ENCODE assay signal across 16 mouse cellular contexts in the genomic region with DNA sequence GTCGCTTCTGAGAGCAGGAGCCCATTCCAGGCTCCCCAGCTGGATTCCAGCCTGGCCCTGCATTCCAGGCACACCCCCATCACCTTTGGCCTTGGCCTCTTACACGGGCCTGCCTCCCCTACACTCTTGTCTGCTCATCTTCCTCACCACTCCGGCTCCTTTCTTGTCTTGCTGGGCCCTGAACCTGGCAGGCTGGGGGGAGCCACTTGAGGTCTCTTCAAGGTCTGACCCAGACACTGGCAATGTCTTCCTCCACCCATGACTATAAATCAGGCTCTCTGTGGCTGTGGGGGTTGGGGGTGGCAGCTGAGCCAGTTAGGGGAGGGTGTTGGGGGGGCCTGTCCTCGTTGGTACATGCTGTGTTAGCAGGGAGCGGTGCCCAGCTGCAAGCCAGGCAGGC. TPM values are rescaled to one million over a fixed set of nuclear protein-coding genes. Genes with fewer than 3 reads are reported as not detected.
DNase-seq lines count a peak whose midpoint lies in the region; ATAC-seq lines count a peak whose summit lies in the region.
"Had no signal": no experiment of that assay in that cellular context is flagged by ENCODE, and none has a peak within 500 bp of the region (broad histone marks: within the 10 kb centered on the region; RNA-seq: fewer than 3 reads in every experiment).

No protein-coding gene starts in this region.

- no peak for ATAC-seq in midbrain, embryonic 12.5 days (ENCODE audit: low FRiP score, low read depth)
- ATAC-seq in midbrain, embryonic 16.5 days: no peak
- ATAC-seq in embryonic facial prominence, embryonic 13.5 days (ENCODE audit: insufficient number of reproducible peaks, insufficient read depth, low FRiP score, low TSS enrichment, low read depth): no peak
- ATAC-seq in stomach, embryonic 14.5 days (ENCODE audit: insufficient number of reproducible peaks, insufficient read depth, low FRiP score, low read depth): no peak

- no peaks in the 10 kb centered on the region for H3K9me3 ChIP-seq in midbrain, embryonic 12.5 days
- no peaks in the 10 kb centered on the region for H3K9me3 ChIP-seq in midbrain, embryonic 16.5 days (replicated peaks; ENCODE audit: control insufficient read depth, low read length, poor library complexity, severe bottlenecking)
- H3K9me3 ChIP-seq in embryonic facial prominence, embryonic 13.5 days: no peaks in the 10 kb centered on the region
- no peaks in the 10 kb centered on the region for H3K9me3 ChIP-seq in stomach, embryonic 14.5 days (ENCODE audit: control insufficient read depth, low read depth, low read length)
- H3K9me3 ChIP-seq: hindbrain, embryonic 15.5 days had no signal

- H3K4me1 ChIP-seq in midbrain, embryonic 12.5 days: peaks cover 9% of the 10 kb centered on the region
- H3K4me1 ChIP-seq in midbrain, embryonic 16.5 days (ENCODE audit: control insufficient read depth, insufficient read depth, low read length): no peaks in the 10 kb centered on the region
- H3K4me1 ChIP-seq in embryonic facial prominence, embryonic 13.5 days: peaks cover 17% of the 10 kb centered on the region
- H3K4me1 ChIP-seq in stomach, embryonic 14.5 days (ENCODE audit: control insufficient read depth, insufficient read depth, low read length): peaks cover 24% of the 10 kb centered on the region

- H3K9ac ChIP-seq in midbrain, embryonic 12.5 days (replicated peaks): no peak overlapping the region
- no peak overlapping the region for H3K9ac ChIP-seq in midbrain, embryonic 16.5 days (ENCODE audit: low read depth, low read length)
- peak overlapping the region; percentile 40 for H3K9ac ChIP-seq in embryonic facial prominence, embryonic 13.5 days
- no peak overlapping the region for H3K9ac ChIP-seq in stomach, embryonic 14.5 days (replicated peaks; ENCODE audit: low read depth, low read length)
- H3K9ac ChIP-seq: hindbrain, embryonic 15.5 days had no signal

- peak overlapping the region; percentile 25; the same call in 1 of the 2 replicates for H3K27ac ChIP-seq in midbrain, embryonic 12.5 days (replicated peaks)
- no peak overlapping the region for H3K27ac ChIP-seq in midbrain, embryonic 16.5 days (ENCODE audit: low read length)
- peak overlapping the region; percentile 44; the same call in 1 of the 2 replicates for H3K27ac ChIP-seq in embryonic facial prominence, embryonic 13.5 days
- H3K27ac ChIP-seq in stomach, embryonic 14.5 days (ENCODE audit: low read length): peak overlapping the region; percentile 15; the same call in 1 of the 2 replicates

- no peak overlapping the region for H3K4me2 ChIP-seq in midbrain, embryonic 12.5 days (replicated peaks)
- no peak overlapping the region for H3K4me2 ChIP-seq in midbrain, embryonic 16.5 days (ENCODE audit: low read length)
- H3K4me2 ChIP-seq in embryonic facial prominence, embryonic 13.5 days: no peak overlapping the region
- H3K4me2 ChIP-seq in stomach, embryonic 14.5 days (replicated peaks; ENCODE audit: low read depth, low read length): no peak overlapping the region
- H3K4me2 ChIP-seq: hindbrain, embryonic 15.5 days had no signal

- WGBS in midbrain, embryonic 12.5 days: 75% methylated on average over 5 of the region's 5 CpGs
- WGBS in midbrain, embryonic 16.5 days: 64% methylated on average over 5 of the region's 5 CpGs
- 37% methylated on average over 5 of the region's 5 CpGs for WGBS in embryonic facial prominence, embryonic 13.5 days
- 35% methylated on average over 5 of the region's 5 CpGs for WGBS in stomach, embryonic 14.5 days

- intact Hi-C loops in gastrocnemius, postnatal 14 days (cut with DNase I; ENCODE audit: low total_unique reads): no loop called here

- peaks cover 7% of the 10 kb centered on the region for H3K27me3 ChIP-seq in midbrain, embryonic 12.5 days
- no peaks in the 10 kb centered on the region for H3K27me3 ChIP-seq in midbrain, embryonic 16.5 days (ENCODE audit: control insufficient read depth, insufficient read depth, low read depth, low read length)
- no peaks in the 10 kb centered on the region for H3K27me3 ChIP-seq in embryonic facial prominence, embryonic 13.5 days
- no peaks in the 10 kb centered on the region for H3K27me3 ChIP-seq in stomach, embryonic 14.5 days (ENCODE audit: control insufficient read depth, insufficient read depth, low read length)
- H3K27me3 ChIP-seq: hindbrain, embryonic 15.5 days had no signal

- peak; percentile 43 to 68 for DNase-seq in gastrocnemius, adult 8-10 months (ENCODE audit: low spot score in 2 of 2)
- no peak for DNase-seq in gastrocnemius, postnatal 14 days
- no peak for DNase-seq in lung, postnatal 25 days (ENCODE audit: low spot score)
- no peak for DNase-seq in c-Kit-positive CD71-positive TER-119-positive erythroid progenitor cells, embryonic 14.5 days (ENCODE audit: low spot score)
- DNase-seq: cerebellum, postnatal 36 days; kidney, postnatal 4 days; lung, adult 2 months; right cerebral cortex, postnatal 4 days; thymus, adult 18-20 months had no signal

- H3K4me3 ChIP-seq in midbrain, embryonic 12.5 days: no peak overlapping the region
- no peak overlapping the region for H3K4me3 ChIP-seq in midbrain, embryonic 16.5 days (ENCODE audit: low read depth, low read length)
- H3K4me3 ChIP-seq in embryonic facial prominence, embryonic 13.5 days: no peak overlapping the region
- no peak overlapping the region for H3K4me3 ChIP-seq in stomach, embryonic 14.5 days (ENCODE audit: low read depth, low read length)
- H3K4me3 ChIP-seq: erythroblast, embryonic 14.5 days; hindbrain, embryonic 15.5 days had no signal

- H3K36me3 ChIP-seq in midbrain, embryonic 12.5 days: peaks cover 7% of the 10 kb centered on the region; the same call in 1 of the 2 replicates
- no peaks in the 10 kb centered on the region for H3K36me3 ChIP-seq in midbrain, embryonic 16.5 days (ENCODE audit: control insufficient read depth, insufficient read depth, low read length)
- peaks cover 9% of the 10 kb centered on the region for H3K36me3 ChIP-seq in embryonic facial prominence, embryonic 13.5 days
- H3K36me3 ChIP-seq in stomach, embryonic 14.5 days (ENCODE audit: control insufficient read depth, insufficient read depth, low read length): peaks cover 8% of the 10 kb centered on the region; the same call in 1 of the 2 replicates

RNA-seq across cellular contexts. Expression of a gene that starts 5.5 kb away (rescaled TPM):
- total RNA-seq in gastrocnemius, adult 8-10 months (2022): 10 to 100 TPM; 28.6 to 35.4 (median 31.8) TPM
- 10 to 100 TPM; 27.7 to 35.0 TPM for total RNA-seq in gastrocnemius, postnatal 14 days (2021)
- polyA plus RNA-seq in midbrain, embryonic 12.5 days (2016; fragmentation: Nextera tagmentation; extraction: Ambion mirVana): 63.9 and 68.1 TPM in 2 replicates
- 74.8 and 79.8 TPM in 2 replicates for polyA plus RNA-seq in midbrain, embryonic 16.5 days (2015; fragmentation: Nextera tagmentation; extraction: Ambion mirVana)
- polyA plus RNA-seq in embryonic facial prominence, embryonic 13.5 days (2015; fragmentation: Nextera tagmentation; extraction: Ambion mirVana): 65.9 and 68.4 TPM in 2 replicates
- polyA plus RNA-seq in stomach, embryonic 14.5 days (2014; fragmentation: Nextera tagmentation; extraction: Ambion mirVana): 63.5 and 64.1 TPM in 2 replicates

RNA-seq across cellular contexts. Expression of a gene that starts 14.4 kb away (rescaled TPM):
- total RNA-seq in gastrocnemius, adult 8-10 months (2022): not detected
- total RNA-seq in gastrocnemius, postnatal 14 days (2021): under 1 TPM; 0.22 to 0.29 TPM
- polyA plus RNA-seq in midbrain, embryonic 12.5 days (2016; fragmentation: Nextera tagmentation; extraction: Ambion mirVana): 0.15 TPM in 1 of 2 replicates, not detected in the other
- polyA plus RNA-seq in midbrain, embryonic 16.5 days (2015; fragmentation: Nextera tagmentation; extraction: Ambion mirVana): 0.19 and 0.26 TPM in 2 replicates
- 0.56 and 0.60 TPM in 2 replicates for polyA plus RNA-seq in embryonic facial prominence, embryonic 13.5 days (2015; fragmentation: Nextera tagmentation; extraction: Ambion mirVana)
- polyA plus RNA-seq in stomach, embryonic 14.5 days (2014; fragmentation: Nextera tagmentation; extraction: Ambion mirVana): 20.1 and 25.0 TPM in 2 replicates
- total RNA-seq: megakaryocyte-erythroid progenitor cell, adult 5-6 weeks had no signal
- polyA plus RNA-seq: erythroblast, embryonic 14.5 days; hindbrain, embryonic 15.5 days had no signal

RNA-seq across cellular contexts. Expression of a gene that starts 24.5 kb away (rescaled TPM):
- total RNA-seq in gastrocnemius, adult 8-10 months (2022): 100 to 1,000 TPM; 114 to 232 (median 117) TPM
- 10 to 100 TPM; 30.5 to 49.0 TPM for total RNA-seq in gastrocnemius, postnatal 14 days (2021)
- polyA plus RNA-seq in midbrain, embryonic 12.5 days (2016; fragmentation: Nextera tagmentation; extraction: Ambion mirVana): 3.4 and 4.0 TPM in 2 replicates
- 5.0 and 6.4 TPM in 2 replicates for polyA plus RNA-seq in midbrain, embryonic 16.5 days (2015; fragmentation: Nextera tagmentation; extraction: Ambion mirVana)
- polyA plus RNA-seq in embryonic facial prominence, embryonic 13.5 days (2015; fragmentation: Nextera tagmentation; extraction: Ambion mirVana): 9.1 and 9.5 TPM in 2 replicates
- polyA plus RNA-seq in stomach, embryonic 14.5 days (2014; fragmentation: Nextera tagmentation; extraction: Ambion mirVana): 10.1 and 12.1 TPM in 2 replicates

RNA-seq across cellular contexts. Expression of a gene that starts 54.6 kb away (rescaled TPM):
- 1 to 10 TPM; 3.0 to 5.4 (median 4.4) TPM for total RNA-seq in gastrocnemius, adult 8-10 months (2022)
- total RNA-seq in gastrocnemius, postnatal 14 days (2021): 1 to 10 TPM; 8.3 to 9.4 TPM
- polyA plus RNA-seq in midbrain, embryonic 12.5 days (2016; fragmentation: Nextera tagmentation; extraction: Ambion mirVana): 5.5 and 5.9 TPM in 2 replicates
- polyA plus RNA-seq in midbrain, embryonic 16.5 days (2015; fragmentation: Nextera tagmentation; extraction: Ambion mirVana): 0.95 and 1.1 TPM in 2 replicates
- 7.4 and 8.0 TPM in 2 replicates for polyA plus RNA-seq in embryonic facial prominence, embryonic 13.5 days (2015; fragmentation: Nextera tagmentation; extraction: Ambion mirVana)
- 6.4 and 7.2 TPM in 2 replicates for polyA plus RNA-seq in stomach, embryonic 14.5 days (2014; fragmentation: Nextera tagmentation; extraction: Ambion mirVana)
- total RNA-seq: megakaryocyte-erythroid progenitor cell, adult 5-6 weeks had no signal

Comparison
In these comparisons a context has a peak if more than half of its experiments do, and no peak if none do; other contexts are left out.
1. DNase-seq: peak in gastrocnemius, adult 8-10 months (2 of 2); none in gastrocnemius, postnatal 14 days (single experiment), lung, postnatal 25 days (single experiment) and c-Kit-positive CD71-positive TER-119-positive erythroid progenitor cells, embryonic 14.5 days (single experiment).
2. RNA of a gene that starts 14.4 kb away (polyA plus RNA-seq): 20.1 to 25.0 TPM in stomach, embryonic 14.5 days; 0.56 to 0.60 TPM in embryonic facial prominence, embryonic 13.5 days, 0.19 to 0.26 TPM in midbrain, embryonic 16.5 days and 0.15 TPM in midbrain, embryonic 12.5 days; every median in the first group is over 10 times any median in the second.